Mouse (Mus musculus) testis, adult 2 months (tissue): ENCODE results near the gene Grm5. TPM values are rescaled to one million over a fixed set of nuclear protein-coding genes. Genes with fewer than 3 reads are reported as not detected.

Experiments
- H3K27ac ChIP-seq: fragments of 200-500 bp; 2 replicates; pipeline ENCODE4 v1.5.1; 2012; ENCODE audit warnings: low read depth, low read length; ENCODE audit not compliant: control insufficient read depth, insufficient read depth
- H3K27me3 ChIP-seq: fragments of 200-500 bp; 2 replicates; pipeline ENCODE4 v1.6.1; 2012; ENCODE audit warnings: mild to moderate bottlenecking, low read length, moderate library complexity; ENCODE audit not compliant: control insufficient read depth, insufficient read depth
- H3K36me3 ChIP-seq: fragments of 200-500 bp; 2 replicates; pipeline ENCODE4 v1.6.1; 2012; ENCODE audit warnings: mild to moderate bottlenecking, low read length; ENCODE audit not compliant: control insufficient read depth, insufficient read depth
- H3K4me1 ChIP-seq: fragments of 200-500 bp; 2 replicates; pipeline ENCODE4 v1.6.1; 2012; ENCODE audit warnings: low read length; ENCODE audit not compliant: control insufficient read depth, insufficient read depth
- H3K4me3 ChIP-seq: fragments of 200-500 bp; 2 replicates; pipeline ENCODE4 v1.5.1; 2012; ENCODE audit warnings: low read depth, mild to moderate bottlenecking, low read length, moderate library complexity, mixed read lengths; ENCODE audit not compliant: control insufficient read depth
- CTCF ChIP-seq: fragments of 200-500 bp; IDR thresholded peaks from 2 replicates; pipeline ENCODE4 v1.5.1; 2012; ENCODE audit warnings: low read depth, mild to moderate bottlenecking, inconsistent platforms, low read length, moderate library complexity; ENCODE audit not compliant: control insufficient read depth, insufficient read depth, insufficient replicate concordance
- POLR2A ChIP-seq: fragments of 200-500 bp; IDR thresholded peaks from 2 replicates; pipeline ENCODE4 v1.6.1; 2012; ENCODE audit warnings: low read depth, mild to moderate bottlenecking, inconsistent platforms, low read length, moderate library complexity; ENCODE audit not compliant: control insufficient read depth
- polyA plus RNA-seq: library from polyadenylated mRNA; depleted of rRNA; stranded (reverse); fragments of >200 nt; gene quantifications from 2 replicates; pipeline ENCODE4 v1.2.3, GENCODE M21; 2012

Gene Grm5
- polyA plus RNA-seq, 1 experiment, result 0.46 TPM

GRCm38 (mm10) chr7:88096536-88097107, 512.7 kb downstream of the Grm5 start:
- Histone ChIP-seq H3K27me3 (no peaks in the 10 kb centered on the region), H3K27ac (no peak overlapping the region), H3K4me1 (no peaks in the 10 kb centered on the region), H3K4me3 (no peak overlapping the region), H3K36me3 (no peaks in the 10 kb centered on the region)
- TF ChIP-seq CTCF (no peak), POLR2A (no peak)

GRCm38 (mm10) chr7:88097715-88098114, 513.7 kb downstream of the Grm5 start:
- H3K27ac ChIP-seq, result no peak overlapping the region
- no peaks in the 10 kb centered on the region for H3K27me3 ChIP-seq
- no peak overlapping the region for H3K4me3 ChIP-seq
- TF ChIP-seq POLR2A (no peak), CTCF (peak; percentile 20; the same call in 1 of the 2 replicates)
- H3K36me3 ChIP-seq, result no peaks in the 10 kb centered on the region
- H3K4me1 ChIP-seq, result no peaks in the 10 kb centered on the region

DNA sequence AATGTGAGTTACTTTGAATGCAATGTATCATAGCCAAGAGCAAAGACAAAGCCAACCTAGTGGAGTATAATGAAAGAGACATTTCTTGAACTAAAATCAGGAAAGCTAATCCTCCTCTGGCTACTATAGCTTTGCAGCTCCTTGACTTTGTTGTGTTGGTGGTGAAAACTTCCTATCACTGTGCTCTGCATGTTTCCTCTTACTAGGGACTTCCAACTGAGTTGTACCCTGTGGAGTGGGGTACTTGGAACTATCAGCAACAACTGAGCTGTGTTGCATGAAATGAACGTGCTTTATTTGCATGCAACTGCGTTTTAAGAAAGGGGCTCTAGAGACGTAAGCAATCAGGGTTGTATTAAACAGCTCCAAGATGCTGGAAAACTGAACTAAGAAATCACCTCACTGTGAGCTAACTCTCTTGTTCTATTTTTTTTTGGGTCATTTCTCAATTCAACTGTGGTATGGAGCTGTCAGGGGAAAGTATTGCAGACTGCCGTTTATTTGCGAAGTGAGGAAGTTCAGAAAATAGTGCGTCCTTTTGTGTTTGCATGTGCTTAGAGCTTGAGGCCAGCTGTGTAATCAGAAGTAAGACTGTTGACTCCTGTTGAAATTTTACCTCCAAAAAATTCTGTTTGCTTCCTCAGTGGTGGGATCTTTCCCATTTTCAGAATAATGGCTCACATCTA, 532.9 kb downstream of the Grm5 start:
- H3K27ac ChIP-seq, result no peak overlapping the region
- H3K4me1 ChIP-seq, result no peaks in the 10 kb centered on the region
- H3K27me3 ChIP-seq, result no peaks in the 10 kb centered on the region
- TF ChIP-seq POLR2A, result no peak
- TF ChIP-seq CTCF, result no peak
- no peaks in the 10 kb centered on the region for H3K36me3 ChIP-seq
- no peak overlapping the region for H3K4me3 ChIP-seq

DNA sequence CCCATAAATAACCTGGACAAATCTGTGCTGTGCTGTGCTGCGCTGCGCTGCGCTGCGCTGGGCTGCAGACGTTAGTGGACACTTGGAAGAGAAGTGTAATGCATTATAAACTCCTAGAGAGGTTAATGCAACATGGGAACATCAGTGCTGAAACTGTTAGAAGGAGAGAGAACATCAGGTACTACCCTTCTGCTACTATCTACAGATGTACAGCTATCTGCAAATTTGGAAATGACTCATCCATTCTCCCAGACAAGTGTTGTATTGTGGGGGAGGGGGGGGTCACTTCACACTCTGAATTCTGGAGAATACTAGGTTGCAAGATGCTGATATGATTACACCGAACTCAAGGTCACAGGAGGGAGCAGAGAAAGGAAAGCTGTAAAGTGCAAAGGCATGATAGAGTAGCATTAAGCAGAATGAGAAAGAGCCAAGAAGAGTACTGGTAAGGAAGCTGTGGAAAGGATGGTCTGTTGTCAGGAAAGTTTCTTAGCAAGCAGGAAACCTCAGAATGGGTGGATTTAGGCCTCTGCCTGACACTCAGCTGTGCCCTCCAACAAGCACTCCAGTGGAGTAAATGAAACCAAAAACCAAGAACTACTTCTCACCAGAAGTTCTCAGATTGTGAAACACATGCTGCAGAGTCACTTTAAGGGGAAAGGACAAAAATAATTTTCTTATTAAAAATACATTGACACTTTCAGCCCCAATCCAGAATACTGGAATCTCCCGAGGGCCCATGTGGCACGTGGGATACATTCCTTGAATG, 544.3 kb downstream of the Grm5 start:
- TF ChIP-seq POLR2A, result no peak
- TF ChIP-seq CTCF, result no peak
- peaks cover 2% of the 10 kb centered on the region; the same call in 1 of the 2 replicates for H3K4me1 ChIP-seq
- H3K27me3 ChIP-seq, result no peaks in the 10 kb centered on the region
- H3K36me3 ChIP-seq, result no peaks in the 10 kb centered on the region
- H3K4me3 ChIP-seq, result no peak overlapping the region
- H3K27ac ChIP-seq, result no peak overlapping the region

GRCm38 (mm10) chr7:88129536-88130487, 545.8 kb downstream of the Grm5 start:
- H3K27me3 ChIP-seq, result no peaks in the 10 kb centered on the region
- no peak overlapping the region for H3K27ac ChIP-seq
- H3K4me1 ChIP-seq, result peaks cover 2% of the 10 kb centered on the region; the same call in 1 of the 2 replicates
- 0 out of 2 replicates have a peak, but pooled peaks have one; percentile 10 for TF ChIP-seq POLR2A
- TF ChIP-seq CTCF, result no peak
- no peaks in the 10 kb centered on the region for H3K36me3 ChIP-seq
- H3K4me3 ChIP-seq, result peak overlapping the region; percentile 47

GRCm38 (mm10) chr7:88130488-88130849, 546.5 kb downstream of the Grm5 start:
- Histone ChIP-seq H3K27me3 (no peaks in the 10 kb centered on the region), H3K4me1 (peaks cover 2% of the 10 kb centered on the region; the same call in 1 of the 2 replicates), H3K4me3 (peak overlapping the region; percentile 47), H3K27ac (no peak overlapping the region), H3K36me3 (no peaks in the 10 kb centered on the region)
- no peak for TF ChIP-seq CTCF
- no peak for TF ChIP-seq POLR2A
